Mouse (Mus musculus): Measurements from ENCODE around the gene Phyhd1.

DNA sequence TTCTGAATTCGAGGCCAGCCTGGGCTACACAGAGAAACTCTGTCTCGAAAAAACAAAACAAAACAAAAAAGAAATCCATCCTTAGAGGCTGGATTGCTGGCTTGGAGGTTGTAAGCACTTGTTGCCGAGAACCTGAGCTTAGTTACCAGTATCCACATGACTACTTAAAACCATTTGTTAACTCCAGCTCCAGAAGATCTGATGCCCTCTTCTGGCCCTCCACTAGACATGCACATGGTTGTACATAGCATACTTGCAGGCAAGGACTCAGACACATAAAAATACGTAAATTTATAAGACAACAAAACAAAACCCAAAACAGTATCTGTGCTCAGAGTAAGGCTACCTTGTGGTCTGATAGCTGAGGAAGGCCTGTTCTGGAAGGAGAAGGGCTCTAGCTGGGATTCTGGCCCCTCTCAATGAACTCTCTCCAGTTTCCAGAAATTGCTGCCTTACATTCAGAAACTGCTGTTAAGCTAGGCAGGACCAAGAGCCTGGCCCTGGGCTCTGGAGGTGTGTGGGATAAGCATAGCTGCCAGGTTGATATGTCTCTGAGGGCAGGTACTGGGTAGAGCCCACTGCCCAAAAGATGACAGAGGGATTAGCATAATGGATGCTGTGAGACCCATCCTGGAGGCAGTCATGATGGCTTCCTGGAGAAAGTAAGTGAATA lies 4.8 kb upstream of the Phyhd1 start:
- no peak for TF ChIP-seq POLR2A (IDR thresholded peaks at IDR 0.05; ENCODE audit: borderline replicate concordance, extremely low read depth, insufficient read depth, insufficient read length, poor library complexity, severe bottlenecking)
- TF ChIP-seq CTCF (IDR thresholded peaks at IDR 0.05; ENCODE audit: borderline replicate concordance, extremely low read depth, insufficient read depth, insufficient read length): no peak

Data from brain, embryonic 14.5 days (tissue).